Mouse (Mus musculus) embryo, embryonic 11.5 days (tissue): ENCODE data around the gene Shld2.

ENCODE experiments used
- DNase-seq: peaks from one replicate; pipeline ENCODE4 v3.0.0-alpha.2; 2012; ENCODE audit warnings: low read depth, low spot score

Gene Shld2

GRCm38 (mm10) chr14:34221416-34222077 lies 88.7 kb downstream of the Shld2 start:
- DNase-seq: no peak

- no peak for DNase-seq
These were observed 89.9 kb downstream of the Shld2 start for GRCm38 (mm10) chr14:34220426-34220825.

- DNase-seq: no peak
These were observed 90.5 kb downstream of the Shld2 start for GRCm38 (mm10) chr14:34219786-34220198.

GRCm38 (mm10) chr14:34219295-34219694 lies 91.0 kb downstream of the Shld2 start, which contains the start of gene Syt15:
TSS of gene Syt15 (plus strand) at chr14:34219595.
- DNase-seq: no peak

- no peak for DNase-seq
These were observed 94.7 kb downstream of the Shld2 start for GRCm38 (mm10) chr14:34215451-34216127.

- DNase-seq: no peak
These were observed 100.4 kb downstream of the Shld2 start for GRCm38 (mm10) chr14:34209942-34210341.

- DNase-seq: no peak
These were observed 101.2 kb downstream of the Shld2 start for GRCm38 (mm10) chr14:34209080-34209479.

GRCm38 (mm10) chr14:34208651-34209050 lies 101.6 kb downstream of the Shld2 start:
- no peak for DNase-seq

GRCm38 (mm10) chr14:34207996-34208395 lies 102.3 kb downstream of the Shld2 start:
- no peak for DNase-seq

- DNase-seq: no peak
These were observed 108.9 kb downstream of the Shld2 start, which contains the start of gene Gprin2 for GRCm38 (mm10) chr14:34201231-34202035. TSS of gene Gprin2 (minus strand) at chr14:34201653.

GRCm38 (mm10) chr14:34200738-34201230 lies 109.5 kb downstream of the Shld2 start:
- no peak for DNase-seq

- DNase-seq: no peak
These were observed 113.6 kb downstream of the Shld2 start for GRCm38 (mm10) chr14:34196706-34197105.

GRCm38 (mm10) chr14:34195466-34195865 lies 114.8 kb downstream of the Shld2 start:
- no peak for DNase-seq

GRCm38 (mm10) chr14:34193879-34194278 lies 116.4 kb downstream of the Shld2 start:
- no peak for DNase-seq

- no peak for DNase-seq
These were observed 119.9 kb downstream of the Shld2 start for GRCm38 (mm10) chr14:34190361-34190760.

- no peak for DNase-seq
These were observed 121.7 kb downstream of the Shld2 start for GRCm38 (mm10) chr14:34188629-34189028.
